Mouse (Mus musculus): ENCODE data around the gene Pitpnc1. TPM values are rescaled to one million over a fixed set of nuclear protein-coding genes. Genes with fewer than 3 reads are reported as not detected.

Gene Pitpnc1
- total and polyA plus RNA-seq, 2 experiments: 3.5 to 9.4 TPM

DNA sequence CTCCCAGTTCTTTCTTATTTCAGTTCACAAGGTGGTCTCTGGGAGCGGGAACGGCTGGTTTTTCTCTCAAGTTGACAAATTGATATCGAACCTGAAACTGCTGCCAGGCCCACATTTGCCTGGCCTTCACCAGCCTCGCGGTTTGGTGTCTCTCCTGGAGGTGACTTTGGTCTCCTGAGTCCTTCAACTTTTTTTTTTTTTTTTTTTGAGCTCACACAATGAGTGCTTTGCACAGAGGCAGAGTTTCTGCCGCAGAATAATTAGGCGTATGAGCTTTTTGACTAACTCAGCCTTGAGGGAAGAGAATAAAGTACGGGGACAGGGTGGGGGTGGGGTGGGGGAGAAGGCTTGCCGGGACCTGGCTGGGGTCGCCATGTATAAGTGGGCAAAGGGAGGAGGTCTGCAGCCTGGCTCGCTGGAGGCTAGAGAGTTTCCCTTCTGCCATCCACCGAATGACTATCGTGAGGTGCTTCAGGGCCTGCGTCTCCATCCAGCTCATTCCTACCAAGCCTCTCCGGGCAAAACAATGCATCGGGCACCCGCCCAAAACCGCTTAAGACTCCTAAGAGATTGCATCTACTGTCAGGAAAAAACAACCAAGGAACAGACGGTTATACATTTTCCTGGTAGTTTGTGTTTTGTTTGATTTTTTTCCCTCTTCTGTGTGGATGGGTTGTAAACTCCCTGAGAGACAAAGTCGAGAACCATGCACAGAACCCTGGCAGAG, 205.4 kb downstream of the Pitpnc1 start:
- H3K4me1 ChIP-seq (ENCODE audit: control insufficient read depth, insufficient read depth, low read length): peaks cover 13% of the 10 kb centered on the region
- H3K27ac ChIP-seq (replicated peaks; ENCODE audit: insufficient read depth, low read depth, low read length): peak overlapping the region; percentile 70
- H3K79me2 ChIP-seq (ENCODE audit: control insufficient read depth, insufficient read depth, low read length): peaks cover 6% of the 10 kb centered on the region; the same call in 1 of the 2 replicates
- no peak overlapping the region for H3K4me3 ChIP-seq (ENCODE audit: insufficient read depth, low read depth, low read length)
- peak; percentile 78 for DNase-seq (ENCODE audit: extremely low read depth, low read depth, low spot score)
- WGBS: 44% methylated on average over 20 of the region's 20 CpGs
- no peaks in the 10 kb centered on the region for H3K36me3 ChIP-seq (ENCODE audit: control insufficient read depth, insufficient read depth, low read length)
- peak overlapping the region; percentile 29 for H3K9ac ChIP-seq (ENCODE audit: low read depth, low read length)
- TF ChIP-seq POLR2A (IDR thresholded peaks at IDR 0.05; ENCODE audit: extremely low read depth, insufficient read depth, low read length) (no peak), CTCF (IDR thresholded peaks at IDR 0.05; ENCODE audit: low read depth, low read length) (no peak)
- H3K27me3 ChIP-seq (ENCODE audit: control insufficient read depth, insufficient read depth, low read length): no peaks in the 10 kb centered on the region

DNA sequence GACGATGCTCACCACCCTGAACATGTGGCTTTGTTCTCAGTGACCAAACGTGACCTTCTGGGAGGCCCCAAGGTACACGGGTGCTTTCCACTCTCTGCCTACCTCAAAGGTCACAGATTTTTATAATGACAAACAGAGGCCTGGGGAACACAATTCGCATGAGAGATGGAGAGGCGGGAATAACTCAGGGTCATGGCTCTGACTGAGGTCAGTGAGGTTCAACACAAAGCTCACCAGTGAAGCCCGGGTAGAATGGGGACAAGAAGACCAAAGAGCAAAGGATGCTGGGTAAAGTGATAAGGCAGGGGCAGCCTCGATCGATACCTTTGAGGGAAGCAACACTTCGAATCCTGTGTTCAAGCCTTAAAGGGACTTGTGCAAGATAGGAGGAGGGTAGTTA, 206.7 kb downstream of the Pitpnc1 start:
- peaks cover 13% of the 10 kb centered on the region for H3K4me1 ChIP-seq (ENCODE audit: control insufficient read depth, insufficient read depth, low read length)
- WGBS: 15% methylated on average over 9 of the region's 9 CpGs
- no peak overlapping the region for H3K9ac ChIP-seq (ENCODE audit: low read depth, low read length)
- peaks cover 5% of the 10 kb centered on the region; the same call in 1 of the 2 replicates for H3K79me2 ChIP-seq (ENCODE audit: control insufficient read depth, insufficient read depth, low read length)
- peak overlapping the region; percentile 80 for H3K27ac ChIP-seq (replicated peaks; ENCODE audit: insufficient read depth, low read depth, low read length)
- no peaks in the 10 kb centered on the region for H3K36me3 ChIP-seq (ENCODE audit: control insufficient read depth, insufficient read depth, low read length)
- H3K27me3 ChIP-seq (ENCODE audit: control insufficient read depth, insufficient read depth, low read length): no peaks in the 10 kb centered on the region
- DNase-seq (ENCODE audit: extremely low read depth, low read depth, low spot score): peak; percentile 97
- H3K4me3 ChIP-seq (ENCODE audit: insufficient read depth, low read depth, low read length): no peak overlapping the region
- no peak for TF ChIP-seq POLR2A (IDR thresholded peaks at IDR 0.05; ENCODE audit: extremely low read depth, insufficient read depth, low read length)

DNA sequence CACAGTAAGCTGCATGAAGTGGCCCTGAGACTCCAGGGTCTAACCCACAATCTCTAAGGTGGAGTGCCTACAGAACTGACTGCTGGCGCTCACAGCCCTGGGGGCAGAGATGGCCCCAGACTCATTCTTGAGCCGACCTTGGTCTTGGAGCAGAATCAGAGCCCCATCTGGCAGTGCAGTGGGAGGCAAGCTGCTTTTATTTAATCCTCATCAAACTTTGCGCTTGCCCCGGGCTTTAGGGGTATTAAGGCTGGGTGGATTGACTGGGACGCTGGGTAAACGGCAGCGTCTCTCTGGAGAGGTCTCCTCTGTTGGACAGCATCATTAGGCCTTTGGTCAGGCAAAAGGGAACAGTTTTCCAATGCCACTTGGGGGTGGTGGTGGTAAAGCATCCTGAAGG, 211.1 kb downstream of the Pitpnc1 start:
- H3K36me3 ChIP-seq (ENCODE audit: control insufficient read depth, insufficient read depth, low read length): no peaks in the 10 kb centered on the region
- H3K79me2 ChIP-seq (ENCODE audit: control insufficient read depth, insufficient read depth, low read length): peaks cover 5% of the 10 kb centered on the region; the same call in 1 of the 2 replicates
- H3K4me1 ChIP-seq (ENCODE audit: control insufficient read depth, insufficient read depth, low read length): peaks cover 7% of the 10 kb centered on the region
- no peak overlapping the region for H3K4me3 ChIP-seq (ENCODE audit: insufficient read depth, low read depth, low read length)
- no peak for TF ChIP-seq POLR2A (IDR thresholded peaks at IDR 0.05; ENCODE audit: extremely low read depth, insufficient read depth, low read length)
- no peak for TF ChIP-seq CTCF (IDR thresholded peaks at IDR 0.05; ENCODE audit: low read depth, low read length)
- 94% methylated on average over 7 of the region's 7 CpGs for WGBS
- H3K27me3 ChIP-seq (ENCODE audit: control insufficient read depth, insufficient read depth, low read length): no peaks in the 10 kb centered on the region
- H3K27ac ChIP-seq (replicated peaks; ENCODE audit: insufficient read depth, low read depth, low read length): no peak overlapping the region
- no peak overlapping the region for H3K9ac ChIP-seq (ENCODE audit: low read depth, low read length)
- no peak for DNase-seq (ENCODE audit: extremely low read depth, low read depth, low spot score)

DNA sequence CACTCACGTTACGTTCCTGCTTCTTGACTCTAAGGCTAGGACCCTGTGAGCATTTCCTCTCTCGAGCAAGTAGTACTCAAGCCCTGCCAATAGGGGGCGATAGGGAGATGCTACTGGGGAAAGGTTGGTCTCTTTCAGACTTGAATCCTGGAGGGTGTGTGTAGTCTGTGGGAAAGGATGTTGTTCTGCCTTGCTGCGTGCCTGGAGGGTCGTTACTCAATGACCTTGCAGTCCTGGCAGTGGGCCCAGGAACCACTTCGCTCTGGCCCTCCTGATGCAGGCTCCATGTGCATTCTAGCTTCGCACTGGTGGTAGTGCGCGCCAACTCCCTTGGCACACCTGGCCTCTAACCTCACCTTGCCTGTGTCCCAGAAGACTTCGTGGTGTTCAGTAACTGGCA, 215.3 kb downstream of the Pitpnc1 start:
- H3K36me3 ChIP-seq (ENCODE audit: control insufficient read depth, insufficient read depth, low read length): peaks cover 11% of the 10 kb centered on the region; the same call in 1 of the 2 replicates
- no peak for DNase-seq (ENCODE audit: extremely low read depth, low read depth, low spot score)
- no peaks in the 10 kb centered on the region for H3K4me1 ChIP-seq (ENCODE audit: control insufficient read depth, insufficient read depth, low read length)
- H3K4me3 ChIP-seq (ENCODE audit: insufficient read depth, low read depth, low read length): no peak overlapping the region
- H3K9ac ChIP-seq (ENCODE audit: low read depth, low read length): no peak overlapping the region
- 74% methylated on average over 11 of the region's 11 CpGs for WGBS
- H3K27me3 ChIP-seq (ENCODE audit: control insufficient read depth, insufficient read depth, low read length): no peaks in the 10 kb centered on the region
- H3K27ac ChIP-seq (replicated peaks; ENCODE audit: insufficient read depth, low read depth, low read length): no peak overlapping the region
- no peaks in the 10 kb centered on the region; the same call in 1 of the 2 replicates for H3K79me2 ChIP-seq (ENCODE audit: control insufficient read depth, insufficient read depth, low read length)
- TF ChIP-seq CTCF (IDR thresholded peaks at IDR 0.05; ENCODE audit: low read depth, low read length): peak; percentile 51; the same call in 1 of the 2 replicates
- no peak for TF ChIP-seq POLR2A (IDR thresholded peaks at IDR 0.05; ENCODE audit: extremely low read depth, insufficient read depth, low read length)

DNA sequence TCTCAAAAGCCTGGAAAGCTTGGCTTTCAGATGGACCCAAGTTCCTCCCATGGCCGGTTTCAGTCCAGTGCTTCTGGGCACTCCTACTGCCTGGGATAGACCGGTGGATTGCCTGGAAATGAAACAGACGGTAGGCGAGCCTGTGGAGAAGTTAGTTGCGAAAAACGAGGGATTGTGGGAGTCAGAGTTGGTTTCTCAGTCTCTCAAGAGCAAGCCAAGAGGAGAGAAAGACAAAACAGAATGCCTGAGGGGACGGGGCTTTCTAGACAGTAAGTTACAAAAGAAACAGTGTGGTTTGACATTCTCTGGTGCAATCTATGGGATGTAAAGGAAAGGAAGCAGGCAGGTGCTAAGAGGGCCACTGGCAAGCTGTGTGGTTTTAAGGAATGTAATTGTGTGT, 216.3 kb downstream of the Pitpnc1 start:
- WGBS: 92% methylated on average over 7 of the region's 7 CpGs
- DNase-seq (ENCODE audit: extremely low read depth, low read depth, low spot score): no peak
- Histone ChIP-seq H3K36me3 (ENCODE audit: control insufficient read depth, insufficient read depth, low read length) (peaks cover 19% of the 10 kb centered on the region; the same call in 1 of the 2 replicates), H3K79me2 (ENCODE audit: control insufficient read depth, insufficient read depth, low read length) (no peaks in the 10 kb centered on the region; the same call in 1 of the 2 replicates), H3K4me3 (ENCODE audit: insufficient read depth, low read depth, low read length) (no peak overlapping the region), H3K27me3 (ENCODE audit: control insufficient read depth, insufficient read depth, low read length) (no peaks in the 10 kb centered on the region), H3K27ac (replicated peaks; ENCODE audit: insufficient read depth, low read depth, low read length) (no peak overlapping the region), H3K9ac (ENCODE audit: low read depth, low read length) (no peak overlapping the region), H3K4me1 (ENCODE audit: control insufficient read depth, insufficient read depth, low read length) (no peaks in the 10 kb centered on the region)
- no peak for TF ChIP-seq CTCF (IDR thresholded peaks at IDR 0.05; ENCODE audit: low read depth, low read length)
- no peak for TF ChIP-seq POLR2A (IDR thresholded peaks at IDR 0.05; ENCODE audit: extremely low read depth, insufficient read depth, low read length)

DNA sequence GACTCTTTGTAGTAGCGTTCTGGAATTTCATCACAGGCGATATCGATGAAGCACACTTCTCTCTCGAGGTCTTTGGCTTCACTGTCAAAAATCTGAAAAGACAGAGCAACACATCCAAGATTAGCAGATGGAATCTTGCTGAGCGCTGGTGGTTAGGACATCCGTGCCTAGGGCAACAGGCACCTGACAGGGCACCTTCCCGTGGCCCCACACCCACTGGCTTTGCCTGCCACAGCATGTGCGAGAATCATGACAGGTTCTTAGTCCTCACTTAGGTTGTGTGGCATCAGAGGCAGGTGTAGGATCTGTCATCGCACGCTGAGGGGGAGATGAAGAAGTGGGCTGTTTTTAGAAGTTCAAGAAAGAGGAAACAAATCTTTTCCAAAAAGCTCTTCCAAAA, 218.5 kb downstream of the Pitpnc1 start:
- Histone ChIP-seq H3K36me3 (ENCODE audit: control insufficient read depth, insufficient read depth, low read length) (peaks cover 21% of the 10 kb centered on the region; the same call in 1 of the 2 replicates), H3K9ac (ENCODE audit: low read depth, low read length) (no peak overlapping the region), H3K79me2 (ENCODE audit: control insufficient read depth, insufficient read depth, low read length) (no peaks in the 10 kb centered on the region; the same call in 1 of the 2 replicates), H3K4me1 (ENCODE audit: control insufficient read depth, insufficient read depth, low read length) (no peaks in the 10 kb centered on the region), H3K4me3 (ENCODE audit: insufficient read depth, low read depth, low read length) (no peak overlapping the region), H3K27ac (replicated peaks; ENCODE audit: insufficient read depth, low read depth, low read length) (no peak overlapping the region), H3K27me3 (ENCODE audit: control insufficient read depth, insufficient read depth, low read length) (no peaks in the 10 kb centered on the region)
- DNase-seq (ENCODE audit: extremely low read depth, low read depth, low spot score): no peak
- 97% methylated on average over 10 of the region's 10 CpGs for WGBS
- TF ChIP-seq POLR2A (IDR thresholded peaks at IDR 0.05; ENCODE audit: extremely low read depth, insufficient read depth, low read length) (no peak), CTCF (IDR thresholded peaks at IDR 0.05; ENCODE audit: low read depth, low read length) (no peak)
